Mouse (Mus musculus) neural tube, embryonic 12.5 days (tissue): ENCODE measurements around the gene Gm8265. TPM values are rescaled to one million over a fixed set of nuclear protein-coding genes. Genes with fewer than 3 reads are reported as not detected.
"Not testable (repeated sequence)": the region's sequence is repeated elsewhere in the genome, so short reads cannot be mapped to it uniquely, and the experiment has no call there.

Source experiments
- ATAC-seq: fragments of 200-750 bp; cut with Nextera tagmentation; 2 replicates; pipeline ENCODE4 v1.8.0; 2017; ENCODE audit warnings: low read depth, mild to moderate bottlenecking, moderate TSS enrichment, moderate library complexity; ENCODE audit not compliant: low FRiP score
- H3K27ac ChIP-seq: fragments of 300-500 bp; sonication (generic); 2 replicates; pipeline ENCODE4 v1.5.1; 2016
- H3K27me3 ChIP-seq: fragments of 300-500 bp; sonication (generic); replicated peaks from 2 replicates; pipeline ENCODE4 v1.6.1; 2016; ENCODE audit warnings: mild to moderate bottlenecking
- H3K36me3 ChIP-seq: fragments of 300-500 bp; sonication (generic); 2 replicates; pipeline ENCODE4 v1.6.1; 2016; ENCODE audit warnings: mild to moderate bottlenecking
- H3K4me1 ChIP-seq: fragments of 300-500 bp; sonication (generic); 2 replicates; pipeline ENCODE4 v1.6.1; 2016
- H3K4me2 ChIP-seq: fragments of 300-500 bp; sonication (generic); replicated peaks from 2 replicates; pipeline ENCODE4 v1.6.1; 2016; ENCODE audit warnings: mild to moderate bottlenecking
- H3K4me3 ChIP-seq: fragments of 300-500 bp; sonication (generic); 2 replicates; pipeline ENCODE4 v1.5.1; 2016
- H3K9ac ChIP-seq: fragments of 300-500 bp; sonication (generic); 2 replicates; pipeline ENCODE4 v1.6.1; 2016; ENCODE audit warnings: mild to moderate bottlenecking
- H3K9me3 ChIP-seq: fragments of 300-500 bp; sonication (generic); 2 replicates; pipeline ENCODE4 v1.6.1; 2016; ENCODE audit warnings: mild to moderate bottlenecking
- WGBS: fragments of 180-500 bp; shearing (Covaris S2); methylation state at CpG from one replicate; pipeline ENCODE4 v1.1.7; 2016; 5-methylcytosine and 5-hydroxymethylcytosine counted together
- polyA plus RNA-seq: library from polyadenylated mRNA; unstranded; fragments of >200 nt; fragmentation: Nextera tagmentation; extraction: Ambion mirVana; gene quantifications from 2 replicates; pipeline ENCODE4 v1.2.1, GENCODE M21; 2016

Gm8265 gene
- polyA plus RNA-seq: not detected in 2 replicates

DNA sequence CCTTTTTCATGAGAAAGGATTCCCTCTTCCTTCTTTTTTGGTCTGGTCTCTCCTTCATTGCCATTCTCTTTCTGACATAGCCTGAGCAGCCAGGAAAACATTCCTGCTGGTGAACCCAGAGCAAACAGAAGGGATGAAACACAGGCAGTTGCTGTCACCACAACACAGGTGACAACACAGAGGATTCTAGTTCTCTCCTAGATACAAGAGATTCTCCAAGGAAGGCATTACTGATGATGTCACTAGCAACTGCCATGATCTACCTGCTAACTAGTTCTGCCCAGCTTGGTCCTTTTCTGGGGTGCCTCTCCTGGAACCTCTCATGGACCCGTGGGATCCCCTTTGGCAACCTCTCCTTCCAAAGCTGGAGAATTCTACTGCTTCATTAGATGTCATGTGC lies at the start of gene Gm8265:
Gm8265 (minus strand) TSS at position 101 of the 400 bp plus-strand sequence.
- not testable (repeated sequence) for ATAC-seq

More for the DNA sequence above, at the start of gene Gm8265:
- not testable (repeated sequence) for H3K27ac ChIP-seq, H3K4me3 ChIP-seq, H3K27me3 ChIP-seq, H3K9me3 ChIP-seq, H3K9ac ChIP-seq, H3K4me2 ChIP-seq, H3K4me1 ChIP-seq, H3K36me3 ChIP-seq
- no CpG with 5 or more reads among the region's 1 CpGs for WGBS

Other genes with a start within 250 kb of the Gm8265 start
- 0.32 TPM in 1 of 2 replicates, not detected in the other for gene Gm3500, start 244.0 kb downstream of the Gm8265 start, polyA plus RNA-seq
- 1.1 and 1.2 TPM in 2 replicates for gene Gm3194, start 177.6 kb downstream of the Gm8265 start, polyA plus RNA-seq
- not detected in 2 replicates for gene Gm8246, start 155.2 kb downstream of the Gm8265 start, polyA plus RNA-seq
- not detected in 2 replicates for gene Gm3187, start 148.8 kb downstream of the Gm8265 start, polyA plus RNA-seq
- 4.7 and 5.2 TPM in 2 replicates for gene Gm3488, start 131.4 kb downstream of the Gm8265 start, polyA plus RNA-seq
- not detected in 2 replicates for gene Gm3532, start 94.5 kb downstream of the Gm8265 start, polyA plus RNA-seq
- gene Gm9603, start 54.4 kb upstream of the Gm8265 start, polyA plus RNA-seq: not detected in 2 replicates
- gene Gm3373, start 108.5 kb upstream of the Gm8265 start, polyA plus RNA-seq: 0.23 TPM in 1 of 2 replicates, not detected in the other
- 1.6 and 1.8 TPM in 2 replicates for gene Gm3383, start 175.0 kb upstream of the Gm8265 start, polyA plus RNA-seq
- not detected in 2 replicates for gene Gm3424, start 197.3 kb upstream of the Gm8265 start, polyA plus RNA-seq
- 0.10 and 0.47 TPM in 2 replicates for gene Gm8237, start 247.4 kb upstream of the Gm8265 start, polyA plus RNA-seq